8 mouse cellular contexts compared by ENCODE assay signal in genomic region chr10:53750275-53750954, GRCm38 (mm10). TPM values are rescaled to one million over a fixed set of nuclear protein-coding genes. Genes with fewer than 3 reads are reported as not detected.
DNase-seq lines count a peak whose midpoint lies in the region; ATAC-seq and TF ChIP-seq lines count a peak whose summit lies in the region.

No protein-coding gene starts in this region.

- no peaks in the 10 kb centered on the region for H3K36me3 ChIP-seq in heart, embryonic 12.5 days
- H3K36me3 ChIP-seq in embryonic facial prominence, embryonic 13.5 days, result no peaks in the 10 kb centered on the region
- H3K36me3 ChIP-seq in hindbrain, embryonic 14.5 days (replicated peaks; ENCODE audit: control insufficient read depth, insufficient read depth), result no peaks in the 10 kb centered on the region
- H3K36me3 ChIP-seq in limb, embryonic 15.5 days, result no peaks in the 10 kb centered on the region

- peak overlapping the region; percentile 87 for H3K4me2 ChIP-seq in heart, embryonic 12.5 days
- peak overlapping the region; percentile 89 for H3K4me2 ChIP-seq in embryonic facial prominence, embryonic 13.5 days
- H3K4me2 ChIP-seq in hindbrain, embryonic 14.5 days (replicated peaks), result peak overlapping the region; percentile 91
- H3K4me2 ChIP-seq in limb, embryonic 15.5 days, result peak overlapping the region; percentile 90

- peak overlapping the region; percentile 84 for H3K9ac ChIP-seq in heart, embryonic 12.5 days
- peak overlapping the region; percentile 80 for H3K9ac ChIP-seq in embryonic facial prominence, embryonic 13.5 days
- peak overlapping the region; percentile 79 for H3K9ac ChIP-seq in hindbrain, embryonic 14.5 days
- peak overlapping the region; percentile 67 for H3K9ac ChIP-seq in limb, embryonic 15.5 days

- POLR2A ChIA-PET in Patski (lab: Charles Lee), result no interaction called here

- in situ Hi-C loops in Patski (cut with MboI; ENCODE audit: low pct_unique_long_range_greater_than_20kb), result no loop called here

- 0 out of 2 replicates have a peak, but pooled peaks cover 9% of the 10 kb centered on the region for H3K27me3 ChIP-seq in heart, embryonic 12.5 days (replicated peaks)
- H3K27me3 ChIP-seq in Patski, result no peaks in the 10 kb centered on the region
- peaks cover 12% of the 10 kb centered on the region; the same call in 1 of the 2 replicates for H3K27me3 ChIP-seq in embryonic facial prominence, embryonic 13.5 days
- no peaks in the 10 kb centered on the region for H3K27me3 ChIP-seq in hindbrain, embryonic 14.5 days (ENCODE audit: control insufficient read depth, insufficient read depth, low read length)
- no peaks in the 10 kb centered on the region for H3K27me3 ChIP-seq in limb, embryonic 15.5 days

- no peaks in the 10 kb centered on the region for H3K9me3 ChIP-seq in heart, embryonic 12.5 days (replicated peaks)
- no peaks in the 10 kb centered on the region for H3K9me3 ChIP-seq in embryonic facial prominence, embryonic 13.5 days
- H3K9me3 ChIP-seq in hindbrain, embryonic 14.5 days (ENCODE audit: control insufficient read depth, low read length), result no peaks in the 10 kb centered on the region
- H3K9me3 ChIP-seq in limb, embryonic 15.5 days, result no peaks in the 10 kb centered on the region

- H3K27ac ChIP-seq in heart, embryonic 12.5 days (ENCODE audit: poor library complexity, severe bottlenecking), result no peak overlapping the region
- H3K27ac ChIP-seq in embryonic facial prominence, embryonic 13.5 days, result no peak overlapping the region
- peak overlapping the region; percentile 66 for H3K27ac ChIP-seq in hindbrain, embryonic 14.5 days
- no peak overlapping the region for H3K27ac ChIP-seq in limb, embryonic 15.5 days

- peak overlapping the region; percentile 68 for H3K4me3 ChIP-seq in heart, embryonic 12.5 days
- peak overlapping the region; percentile 77 for H3K4me3 ChIP-seq in embryonic facial prominence, embryonic 13.5 days
- H3K4me3 ChIP-seq in hindbrain, embryonic 14.5 days (replicated peaks; ENCODE audit: low read length), result peak overlapping the region; percentile 88
- H3K4me3 ChIP-seq in limb, embryonic 15.5 days, result peak overlapping the region; percentile 76

- DNase-seq in heart, adult 9 months (ENCODE audit: low spot score in 2 of 2), result no peak
- no peak for DNase-seq in Patski (ENCODE audit: low read depth, low spot score)
- DNase-seq in hindbrain, embryonic 14.5 days (ENCODE audit: low spot score), result peak; percentile 27
- peak; percentile 43 for DNase-seq in retina, embryonic 14.5 days (ENCODE audit: low spot score)
- DNase-seq in spleen, adult 12 weeks (ENCODE audit: low spot score), result no peak

- 10% methylated on average over 39 of the region's 39 CpGs for WGBS in heart, embryonic 12.5 days
- WGBS in embryonic facial prominence, embryonic 13.5 days, result 8% methylated on average over 39 of the region's 39 CpGs
- 11% methylated on average over 32 of the region's 39 CpGs for WGBS in hindbrain, embryonic 14.5 days
- 5% methylated on average over 39 of the region's 39 CpGs for WGBS in limb, embryonic 15.5 days

- peak; percentile 49 for ATAC-seq in heart, embryonic 12.5 days (ENCODE audit: insufficient number of reproducible peaks, low FRiP score)
- peak; percentile 57 for ATAC-seq in Patski
- ATAC-seq in embryonic facial prominence, embryonic 13.5 days (ENCODE audit: insufficient number of reproducible peaks, insufficient read depth, low FRiP score, low TSS enrichment, low read depth), result no peak
- peak; percentile 14 for ATAC-seq in hindbrain, embryonic 14.5 days (ENCODE audit: low FRiP score)
- ATAC-seq in limb, embryonic 15.5 days (ENCODE audit: insufficient number of reproducible peaks, low FRiP score, low TSS enrichment, low read depth), result 0 out of 2 replicates have a peak, but pooled peaks have one; percentile 9

- TF ChIP-seq CTCF in Patski (IDR thresholded peaks at IDR 0.05), result no peak

- CTCF ChIA-PET in Patski (lab: Charles Lee), result no interaction called here

- peaks cover 19% of the 10 kb centered on the region for H3K4me1 ChIP-seq in heart, embryonic 12.5 days (replicated peaks)
- peaks cover 7% of the 10 kb centered on the region; the same call in 1 of the 2 replicates for H3K4me1 ChIP-seq in embryonic facial prominence, embryonic 13.5 days
- peaks cover 17% of the 10 kb centered on the region for H3K4me1 ChIP-seq in hindbrain, embryonic 14.5 days (replicated peaks; ENCODE audit: control insufficient read depth, insufficient read depth, low read length)
- peaks cover 5% of the 10 kb centered on the region for H3K4me1 ChIP-seq in limb, embryonic 15.5 days

RNA-seq across cellular contexts. Expression of gene Fam184a, which starts 0.5 kb away (rescaled TPM):
- polyA plus RNA-seq in heart, embryonic 12.5 days (2016; fragmentation: Nextera tagmentation; extraction: Ambion mirVana), result 4.1 and 4.3 TPM in 2 replicates
- 10.3 TPM for polyA plus RNA-seq in Patski (2021)
- 5.9 and 7.0 TPM in 2 replicates for polyA plus RNA-seq in embryonic facial prominence, embryonic 13.5 days (2015; fragmentation: Nextera tagmentation; extraction: Ambion mirVana)
- 15.7 and 16.6 TPM in 2 replicates for polyA plus RNA-seq in hindbrain, embryonic 14.5 days (2014; fragmentation: Nextera tagmentation; extraction: Ambion mirVana)
- 3.3 and 4.9 TPM in 2 replicates for polyA plus RNA-seq in limb, embryonic 15.5 days (2015; fragmentation: Nextera tagmentation; extraction: Ambion mirVana)

Comparison
In these comparisons a context has a peak if more than half of its experiments do, and no peak if none do; other contexts are left out.
1. DNase-seq: peak in hindbrain, embryonic 14.5 days (single experiment) and retina, embryonic 14.5 days (single experiment); none in heart, adult 9 months (0 of 2), Patski (single experiment) and spleen, adult 12 weeks (single experiment).
2. Peak in every context shown above with its lines, with median percentiles within 50 percentile points of each other: H3K4me2 ChIP-seq, H3K4me3 ChIP-seq and H3K9ac ChIP-seq.